Mouse (Mus musculus) lung, postnatal 0 days (tissue): ENCODE measurements around the gene Tmem132d. TPM values are rescaled to one million over a fixed set of nuclear protein-coding genes. Genes with fewer than 3 reads are reported as not detected.

Experiments used
- ATAC-seq: fragments of 200-750 bp; cut with Nextera tagmentation; 2 replicates; pipeline ENCODE4 v1.8.0; 2017; ENCODE audit warnings: moderate library complexity
- DNase-seq: peaks from one replicate; pipeline ENCODE4 v3.0.0-alpha.2; 2016; ENCODE audit warnings: low spot score
- H3K27ac ChIP-seq: fragments of 300-500 bp; sonication (generic); 2 replicates; pipeline ENCODE4 v1.5.1; 2014; ENCODE audit warnings: antibody characterized with exemption, mild to moderate bottlenecking, low read length, mixed read lengths
- H3K27me3 ChIP-seq: fragments of 300-500 bp; sonication (generic); replicated peaks from 2 replicates; pipeline ENCODE4 v1.6.1; 2014; ENCODE audit warnings: low read length, mixed read lengths; ENCODE audit not compliant: insufficient read depth
- H3K36me3 ChIP-seq: fragments of 300-500 bp; sonication (generic); 2 replicates; pipeline ENCODE4 v1.6.1; 2014; ENCODE audit warnings: low read length, mixed read lengths; ENCODE audit not compliant: insufficient read depth
- H3K4me1 ChIP-seq: fragments of 300-500 bp; sonication (generic); 2 replicates; pipeline ENCODE4 v1.6.1; 2014; ENCODE audit warnings: antibody characterized with exemption, low read depth, low read length, mixed read lengths; ENCODE audit not compliant: insufficient read depth
- H3K4me2 ChIP-seq: fragments of 300-500 bp; sonication (generic); replicated peaks from 2 replicates; pipeline ENCODE4 v1.6.1; 2014; ENCODE audit warnings: low read depth, mild to moderate bottlenecking, low read length, moderate library complexity, mixed read lengths
- H3K4me3 ChIP-seq: fragments of 300-500 bp; sonication (generic); 2 replicates; pipeline ENCODE4 v1.5.1; 2014; ENCODE audit warnings: low read depth, low read length
- H3K9ac ChIP-seq: fragments of 300-500 bp; sonication (generic); replicated peaks from 2 replicates; pipeline ENCODE4 v1.6.1; 2014; ENCODE audit warnings: low read depth, mild to moderate bottlenecking
- H3K9me3 ChIP-seq: fragments of 300-500 bp; sonication (generic); 2 replicates; pipeline ENCODE4 v1.6.1; 2016; ENCODE audit warnings: low read length, mixed read lengths
- CTCF ChIP-seq: IDR thresholded peaks from 2 replicates; pipeline ENCODE4 v1.5.1; 2016; ENCODE audit warnings: antibody characterized with exemption, mild to moderate bottlenecking
- EP300 ChIP-seq: IDR thresholded peaks from 2 replicates; pipeline ENCODE4 v1.6.1; 2016; ENCODE audit warnings: antibody characterized with exemption, mild to moderate bottlenecking, control low read depth
- WGBS: fragments of 180-500 bp; shearing (Covaris S2); extraction: QIAGEN DNeasy Blood & Tissue Kit; methylation state at CpG from one replicate; pipeline ENCODE4 v1.1.7; 2014; 5-methylcytosine and 5-hydroxymethylcytosine counted together
- polyA plus RNA-seq: library from polyadenylated mRNA; unstranded; fragments of >200 nt; fragmentation: Nextera tagmentation; extraction: Ambion mirVana; gene quantifications from 2 replicates; pipeline ENCODE4 v1.2.1, GENCODE M21; 2015

Gene Tmem132d
- polyA plus RNA-seq, 1 experiment from 2014 or later: 1.6 TPM

DNA sequence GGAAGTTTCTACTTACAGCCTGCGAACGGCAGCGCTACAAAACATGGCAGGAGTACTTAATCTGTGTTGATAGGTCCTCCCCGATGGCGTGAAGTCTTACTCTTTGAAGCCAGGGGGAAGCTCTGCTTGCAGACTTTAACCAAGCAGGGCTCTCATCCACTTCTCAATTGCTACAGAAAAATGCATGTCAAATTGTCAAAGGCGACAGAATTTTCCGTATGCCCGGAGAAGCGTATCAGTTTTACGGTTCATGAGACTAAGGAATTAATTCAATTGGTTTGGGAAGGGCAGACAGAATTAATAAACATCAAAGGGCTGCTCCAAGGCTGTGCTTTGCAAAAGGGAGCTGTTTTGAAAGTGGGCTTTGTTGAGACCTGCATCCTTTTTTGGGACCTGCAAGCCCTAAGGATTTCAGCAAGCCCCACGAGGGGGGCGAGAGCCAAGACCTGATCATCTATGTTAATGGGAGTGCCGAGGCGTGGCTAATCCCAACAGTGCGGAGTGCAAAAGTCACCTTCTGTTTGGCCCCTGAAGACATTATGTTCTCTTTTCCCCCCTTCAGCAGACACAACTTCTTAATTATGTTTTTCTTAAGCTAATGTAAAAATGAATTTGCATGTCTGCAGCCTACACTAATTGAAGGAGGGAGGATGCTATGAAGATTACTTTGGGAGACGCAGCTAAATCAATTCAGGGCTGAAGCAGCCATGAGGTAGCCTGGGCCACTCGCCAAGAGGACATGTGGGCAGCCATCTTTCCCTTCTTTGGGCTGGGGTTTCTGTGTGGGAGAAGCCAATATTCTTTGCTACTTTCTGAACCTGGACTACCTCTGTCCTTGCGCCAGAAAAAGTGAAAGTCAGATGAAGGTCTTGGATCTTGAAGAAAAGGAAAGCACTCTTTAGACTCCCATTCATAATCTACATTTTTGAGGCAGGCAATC lies 547.0 kb downstream of the Tmem132d start:
- H3K4me3 ChIP-seq: no peak overlapping the region
- no peak overlapping the region for H3K27ac ChIP-seq
- no peaks in the 10 kb centered on the region for H3K27me3 ChIP-seq
- ATAC-seq (no peak), DNase-seq (no peak)
- no peak overlapping the region for H3K9ac ChIP-seq
- TF ChIP-seq CTCF (no peak), EP300 (no peak)
- H3K36me3 ChIP-seq: no peaks in the 10 kb centered on the region
- no peaks in the 10 kb centered on the region for H3K9me3 ChIP-seq
- no peak overlapping the region for H3K4me2 ChIP-seq
- H3K4me1 ChIP-seq: no peaks in the 10 kb centered on the region
- WGBS: 92% methylated on average over 18 of the region's 18 CpGs

DNA sequence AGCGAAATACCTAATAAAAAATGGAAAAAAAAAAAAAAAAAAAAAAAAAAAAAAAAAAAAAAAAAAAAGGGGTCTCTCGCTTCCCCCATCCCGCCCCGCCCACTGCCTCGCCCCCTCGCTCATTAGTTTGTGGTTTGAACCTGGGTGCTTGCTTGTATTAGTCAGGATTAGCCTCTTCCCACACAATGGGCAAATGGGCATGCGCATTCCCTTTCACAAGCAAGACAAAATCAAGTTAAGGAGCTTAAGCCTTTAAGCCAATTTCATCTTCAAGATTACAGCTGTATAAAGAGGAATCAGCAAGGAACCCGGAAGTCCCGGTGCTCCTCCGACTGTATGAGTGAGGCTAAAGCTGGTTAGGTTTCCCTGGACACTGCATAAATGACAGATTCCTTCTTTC lies 549.9 kb downstream of the Tmem132d start:
- DNase-seq: no peak
- 72% methylated on average over 9 of the region's 10 CpGs for WGBS
- no peak for ATAC-seq

DNA sequence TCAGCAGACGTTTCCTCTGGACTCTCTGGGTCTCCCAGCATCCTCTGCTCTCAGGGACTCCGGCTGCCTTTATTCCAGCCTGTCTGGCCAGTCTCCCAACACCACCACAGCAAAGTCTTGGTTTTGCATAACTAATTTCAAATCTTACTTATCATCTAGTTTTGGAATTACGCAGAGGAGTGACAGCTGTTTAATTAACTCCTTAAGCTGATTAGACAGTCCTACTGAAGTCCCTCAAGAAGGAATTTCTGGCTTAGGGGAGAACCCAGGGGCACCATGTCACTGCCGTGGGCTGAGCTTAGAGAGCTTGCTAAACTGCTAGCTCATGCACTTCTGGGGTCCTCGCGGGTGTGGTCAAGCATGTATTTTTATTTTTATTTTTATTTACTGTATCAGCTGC lies 558.4 kb downstream of the Tmem132d start:
- TF ChIP-seq EP300 (no peak), CTCF (no peak)

More for the DNA sequence above, 549.9 kb downstream of the Tmem132d start:
- Histone ChIP-seq H3K36me3 (no peaks in the 10 kb centered on the region), H3K9ac (no peak overlapping the region), H3K9me3 (no peaks in the 10 kb centered on the region), H3K27ac (no peak overlapping the region), H3K27me3 (no peaks in the 10 kb centered on the region), H3K4me2 (no peak overlapping the region), H3K4me1 (no peaks in the 10 kb centered on the region), H3K4me3 (no peak overlapping the region)
- TF ChIP-seq CTCF: no peak
- TF ChIP-seq EP300: no peak

DNA sequence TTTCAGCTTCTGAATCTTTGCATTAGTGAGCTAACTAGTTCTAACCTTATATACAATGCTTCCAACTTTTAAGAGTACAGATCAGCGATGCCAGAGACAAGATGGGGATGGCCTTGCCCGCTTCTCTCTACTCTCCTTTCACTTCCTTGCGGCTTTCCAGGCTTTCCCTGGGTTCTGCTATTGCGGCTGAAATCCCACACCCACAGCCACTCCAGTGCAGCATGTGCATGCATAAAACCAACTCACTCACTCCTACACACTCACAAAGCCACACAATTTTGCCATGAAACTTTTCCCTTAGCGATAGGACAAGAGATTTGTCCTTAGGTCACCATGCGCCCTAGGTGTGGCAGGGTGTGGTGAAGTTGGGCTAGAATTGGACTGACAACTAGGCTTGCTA lies 567.7 kb downstream of the Tmem132d start:
- H3K27me3 ChIP-seq: no peaks in the 10 kb centered on the region
- H3K36me3 ChIP-seq: no peaks in the 10 kb centered on the region
- H3K9me3 ChIP-seq: no peaks in the 10 kb centered on the region
- 85% methylated on average over 6 of the region's 6 CpGs for WGBS
- no peak for ATAC-seq
- no peak overlapping the region for H3K4me2 ChIP-seq
- H3K4me3 ChIP-seq: no peak overlapping the region
- no peak for DNase-seq
- no peak for TF ChIP-seq CTCF
- no peak for TF ChIP-seq EP300
- H3K27ac ChIP-seq: no peak overlapping the region
- no peak overlapping the region for H3K9ac ChIP-seq
- no peaks in the 10 kb centered on the region for H3K4me1 ChIP-seq

More for the DNA sequence above, 558.4 kb downstream of the Tmem132d start:
- Histone ChIP-seq H3K4me1 (no peaks in the 10 kb centered on the region), H3K27ac (no peak overlapping the region), H3K4me2 (no peak overlapping the region), H3K36me3 (no peaks in the 10 kb centered on the region), H3K9ac (no peak overlapping the region), H3K4me3 (no peak overlapping the region), H3K27me3 (no peaks in the 10 kb centered on the region), H3K9me3 (no peaks in the 10 kb centered on the region)
- ATAC-seq (no peak), DNase-seq (no peak)
- WGBS: 79% methylated on average over 6 of the region's 6 CpGs

DNA sequence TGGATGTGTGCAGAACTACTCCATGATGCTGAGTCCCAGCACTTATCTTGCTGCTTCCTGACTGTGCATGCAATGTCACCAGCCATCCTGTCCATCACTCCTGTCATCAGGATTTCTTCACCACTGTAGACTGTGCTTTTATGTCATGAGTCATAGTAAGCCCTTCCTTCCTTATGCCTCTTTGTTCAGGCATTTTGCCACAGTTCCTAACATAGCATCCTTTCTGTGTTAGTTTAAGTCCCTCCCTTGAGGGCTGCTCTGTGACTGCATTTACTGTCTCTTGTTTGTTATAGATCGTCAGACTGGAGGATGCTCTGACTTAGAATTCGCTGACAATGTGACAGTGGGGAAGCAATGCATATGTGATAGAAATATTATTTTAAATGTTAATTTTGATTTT lies 573.2 kb downstream of the Tmem132d start:
- H3K9ac ChIP-seq: no peak overlapping the region
- no peak overlapping the region for H3K4me3 ChIP-seq
- TF ChIP-seq EP300 (no peak), CTCF (no peak)
- no peak overlapping the region for H3K4me2 ChIP-seq
- H3K4me1 ChIP-seq: no peaks in the 10 kb centered on the region
- ATAC-seq (no peak), DNase-seq (no peak)
- 62% methylated on average over 2 of the region's 2 CpGs for WGBS
- H3K9me3 ChIP-seq: no peaks in the 10 kb centered on the region
- no peak overlapping the region for H3K27ac ChIP-seq
- no peaks in the 10 kb centered on the region for H3K36me3 ChIP-seq
- H3K27me3 ChIP-seq: no peaks in the 10 kb centered on the region

DNA sequence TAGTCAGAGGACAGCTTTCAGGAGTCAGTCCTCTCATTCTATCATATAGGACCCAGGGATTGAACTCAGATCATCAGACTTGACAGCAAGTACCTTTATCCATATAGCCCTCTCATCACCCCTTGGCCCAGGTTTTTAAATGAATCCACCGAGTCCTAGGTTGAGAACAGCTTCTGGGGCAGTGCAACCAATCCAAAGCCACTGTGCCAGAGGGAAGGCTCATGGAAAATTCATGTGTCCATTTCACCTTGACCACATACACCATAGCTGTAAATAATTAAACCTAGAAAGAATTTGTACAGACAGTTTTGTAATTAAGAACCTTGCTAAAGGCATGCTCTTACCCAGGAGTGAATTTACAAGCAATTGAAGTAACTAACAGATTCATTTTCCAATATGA lies 580.6 kb downstream of the Tmem132d start:
- H3K4me1 ChIP-seq: no peaks in the 10 kb centered on the region
- ATAC-seq (no peak), DNase-seq (no peak)
- WGBS: 69% methylated on average over 1 of the region's 1 CpGs
- H3K4me3 ChIP-seq: no peak overlapping the region
- H3K4me2 ChIP-seq: no peak overlapping the region
- H3K36me3 ChIP-seq: no peaks in the 10 kb centered on the region
- H3K27ac ChIP-seq: no peak overlapping the region
- no peaks in the 10 kb centered on the region for H3K9me3 ChIP-seq
- H3K27me3 ChIP-seq: no peaks in the 10 kb centered on the region
- TF ChIP-seq CTCF (no peak), EP300 (no peak)
- H3K9ac ChIP-seq: no peak overlapping the region
